Mouse (Mus musculus) large intestine, adult 2 months (tissue): ENCODE data around the gene Fgf3. TPM values are rescaled to one million over a fixed set of nuclear protein-coding genes. Genes with fewer than 3 reads are reported as not detected.
A peak's percentile ranks its signal among the peaks of the same experiment; 100 is the strongest.

ENCODE experiments used
- DNase-seq: peaks from one replicate; pipeline ENCODE4 v3.0.0-alpha.2; 2012; ENCODE audit warnings: low read depth, low spot score
- WGBS: fragments of 180-500 bp; shearing (Covaris S2); methylation state at CpG from one replicate; pipeline ENCODE4 v1.1.7; 2018; 5-methylcytosine and 5-hydroxymethylcytosine counted together
- polyA plus RNA-seq: library from polyadenylated mRNA; depleted of rRNA; stranded (reverse); fragments of >200 nt; gene quantifications from 2 replicates; pipeline ENCODE4 v1.2.3, GENCODE M21; 2012; rRNA removed

Gene Fgf3
- 0.05 TPM in 1 of 2 replicates, not detected in the other for polyA plus RNA-seq

GRCm38 (mm10) chr7:144837891-144838488 is at the start of gene Fgf3:
Gene Fgf3, plus strand, starts transcription at chr7:144838083.
- DNase-seq: no peak
- WGBS: 6% methylated on average over 43 of the region's 43 CpGs

GRCm38 (mm10) chr7:144788631-144789030 is 49.3 kb upstream of the Fgf3 start:
- 24% methylated on average over 4 of the region's 4 CpGs for WGBS
- DNase-seq: no peak

- WGBS: 74% methylated on average over 36 of the region's 36 CpGs
- DNase-seq: no peak
These were observed 48.0 kb upstream of the Fgf3 start for GRCm38 (mm10) chr7:144789601-144790556.

GRCm38 (mm10) chr7:144791426-144791825 is 46.5 kb upstream of the Fgf3 start:
- no peak for DNase-seq
- WGBS: 85% methylated on average over 7 of the region's 7 CpGs

- DNase-seq: no peak
- WGBS: 31% methylated on average over 10 of the region's 10 CpGs
These were observed 44.6 kb upstream of the Fgf3 start for GRCm38 (mm10) chr7:144793296-144793695.

GRCm38 (mm10) chr7:144795976-144796474 is 41.9 kb upstream of the Fgf3 start:
- DNase-seq: no peak
- 20% methylated on average over 9 of the region's 9 CpGs for WGBS

GRCm38 (mm10) chr7:144796986-144797735 is 40.7 kb upstream of the Fgf3 start:
- no peak for DNase-seq
- WGBS: 87% methylated on average over 17 of the region's 17 CpGs

GRCm38 (mm10) chr7:144798471-144798870 is 39.4 kb upstream of the Fgf3 start:
- DNase-seq: no peak
- 74% methylated on average over 1 of the region's 1 CpGs for WGBS

GRCm38 (mm10) chr7:144807036-144807435 is 30.8 kb upstream of the Fgf3 start:
- WGBS: 58% methylated on average over 6 of the region's 6 CpGs
- DNase-seq: no peak

GRCm38 (mm10) chr7:144807976-144808577 is 29.8 kb upstream of the Fgf3 start:
- DNase-seq: no peak
- WGBS: 58% methylated on average over 4 of the region's 4 CpGs

GRCm38 (mm10) chr7:144811521-144811920 is 26.4 kb upstream of the Fgf3 start:
- 61% methylated on average over 4 of the region's 4 CpGs for WGBS
- DNase-seq: no peak

- no peak for DNase-seq
- WGBS: 41% methylated on average over 7 of the region's 7 CpGs
These were observed 16.0 kb upstream of the Fgf3 start for GRCm38 (mm10) chr7:144821901-144822300.

GRCm38 (mm10) chr7:144823988-144824387 is 13.9 kb upstream of the Fgf3 start:
- no peak for DNase-seq
- 81% methylated on average over 2 of the region's 2 CpGs for WGBS

- WGBS: 79% methylated on average over 11 of the region's 11 CpGs
- DNase-seq: no peak
These were observed 9.5 kb upstream of the Fgf3 start for GRCm38 (mm10) chr7:144828369-144828768.

GRCm38 (mm10) chr7:144838522-144839503 is 930 bp downstream of the Fgf3 start:
- under 1% methylated on average over 94 of the region's 94 CpGs for WGBS
- DNase-seq: no peak

GRCm38 (mm10) chr7:144846158-144846557 is 8.3 kb downstream of the Fgf3 start:
- DNase-seq: peak; percentile 2
- 17% methylated on average over 4 of the region's 4 CpGs for WGBS

- DNase-seq: no peak
These were observed 9.2 kb downstream of the Fgf3 start, which contains the start of gene Fgf4 for GRCm38 (mm10) chr7:144847067-144847466. Gene Fgf4, plus strand, starts transcription at chr7:144847367.

GRCm38 (mm10) chr7:144851321-144851720 is 13.4 kb downstream of the Fgf3 start:
- no peak for DNase-seq
- 51% methylated on average over 3 of the region's 3 CpGs for WGBS
